Mouse (Mus musculus) lung, adult 2 months (tissue): ENCODE results near the gene Mbl2.

ENCODE experiments used
- CTCF ChIP-seq: fragments of 200-500 bp; IDR thresholded peaks from 2 replicates; pipeline ENCODE4 v1.5.1; 2011; ENCODE audit warnings: mild to moderate bottlenecking, low read length, control low read depth; ENCODE audit not compliant: insufficient read depth
- POLR2A ChIP-seq: fragments of 200-500 bp; IDR thresholded peaks from 2 replicates; pipeline ENCODE4 v1.6.1; 2011; ENCODE audit warnings: low read depth, mild to moderate bottlenecking, control low read depth, low read length, borderline replicate concordance; ENCODE audit errors: extremely low read depth

DNA sequence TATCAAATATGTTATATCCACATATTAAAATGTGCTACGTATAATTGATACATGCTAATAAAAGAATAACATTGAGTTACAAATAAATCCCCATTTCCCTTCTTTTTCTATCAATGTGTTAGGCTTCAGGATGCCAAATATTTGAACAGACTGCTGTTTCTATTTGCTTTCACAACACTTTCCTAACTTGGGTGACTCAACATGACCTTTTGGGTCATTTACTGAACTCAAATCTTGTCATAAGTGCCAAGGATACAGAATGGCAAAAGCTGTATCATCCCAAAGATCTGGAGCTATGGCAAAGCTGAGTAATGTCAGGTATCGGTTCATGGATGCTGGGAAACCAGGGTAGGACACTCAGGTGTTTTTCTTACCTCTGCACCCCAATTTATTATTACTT is 45.5 kb upstream of the Mbl2 start:
- TF ChIP-seq POLR2A, result no peak
- no peak for TF ChIP-seq CTCF
